Mouse (Mus musculus): ENCODE measurements around the gene Iffo1. TPM values are rescaled to one million over a fixed set of nuclear protein-coding genes. Genes with fewer than 3 reads are reported as not detected.

The Iffo1 gene
- total RNA-seq, 1 experiment from 2014 or later: 43.8 TPM

- DNase-seq: no peak
These were observed 2.6 kb upstream of the Iffo1 start for GRCm38 (mm10) chr6:125142436-125142835.

GRCm38 (mm10) chr6:125143128-125143527 is 1.9 kb upstream of the Iffo1 start:
- DNase-seq: no peak

GRCm38 (mm10) chr6:125143904-125144303 is 1.1 kb upstream of the Iffo1 start:
- DNase-seq: no peak

- DNase-seq: peak; percentile 35
These were observed 474 bp downstream of the Iffo1 start for GRCm38 (mm10) chr6:125145479-125145951.

DNA sequence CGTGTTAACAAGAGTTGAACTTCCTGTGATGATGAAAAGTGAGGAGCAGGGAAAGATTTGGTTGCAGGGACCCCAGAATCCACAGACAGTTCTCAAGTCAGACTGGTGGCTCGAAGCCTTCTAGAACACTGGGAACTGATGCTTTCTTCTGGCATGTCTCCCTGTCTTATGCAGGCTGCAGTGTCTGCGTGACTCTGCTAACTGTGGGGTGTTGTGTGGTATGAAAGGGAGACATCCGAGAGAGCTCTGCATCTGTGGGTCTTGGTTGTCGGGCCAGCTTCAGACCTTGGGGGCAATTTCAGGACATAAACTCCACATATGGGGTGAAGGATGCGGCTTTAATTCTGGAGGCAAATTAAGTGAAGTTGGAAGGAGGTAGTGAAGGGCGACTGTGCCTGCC is 1.1 kb downstream of the Iffo1 start:
- no peak for DNase-seq

GRCm38 (mm10) chr6:125146797-125147196 is 1.8 kb downstream of the Iffo1 start:
- DNase-seq: peak; percentile 42

DNA sequence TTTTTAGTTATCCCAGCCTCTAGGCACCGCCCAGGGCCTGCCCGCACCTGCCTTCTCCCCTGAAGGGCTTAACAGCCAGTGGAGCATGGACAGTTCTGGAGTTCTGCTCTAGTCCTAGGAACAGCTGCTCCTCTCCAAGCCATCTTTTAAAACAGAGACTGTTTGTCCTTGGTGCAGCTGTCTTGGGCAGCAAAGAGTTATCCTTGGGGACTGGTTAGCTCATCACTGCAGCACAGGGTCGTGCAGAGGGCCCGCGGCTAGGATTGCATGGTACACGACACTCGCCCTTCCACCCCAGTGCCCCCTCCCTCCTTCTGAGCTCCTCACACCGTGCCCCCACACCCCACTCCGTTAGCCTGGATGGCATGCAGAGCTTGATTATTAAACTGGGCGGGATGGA is 2.3 kb downstream of the Iffo1 start:
- DNase-seq: no peak

DNA sequence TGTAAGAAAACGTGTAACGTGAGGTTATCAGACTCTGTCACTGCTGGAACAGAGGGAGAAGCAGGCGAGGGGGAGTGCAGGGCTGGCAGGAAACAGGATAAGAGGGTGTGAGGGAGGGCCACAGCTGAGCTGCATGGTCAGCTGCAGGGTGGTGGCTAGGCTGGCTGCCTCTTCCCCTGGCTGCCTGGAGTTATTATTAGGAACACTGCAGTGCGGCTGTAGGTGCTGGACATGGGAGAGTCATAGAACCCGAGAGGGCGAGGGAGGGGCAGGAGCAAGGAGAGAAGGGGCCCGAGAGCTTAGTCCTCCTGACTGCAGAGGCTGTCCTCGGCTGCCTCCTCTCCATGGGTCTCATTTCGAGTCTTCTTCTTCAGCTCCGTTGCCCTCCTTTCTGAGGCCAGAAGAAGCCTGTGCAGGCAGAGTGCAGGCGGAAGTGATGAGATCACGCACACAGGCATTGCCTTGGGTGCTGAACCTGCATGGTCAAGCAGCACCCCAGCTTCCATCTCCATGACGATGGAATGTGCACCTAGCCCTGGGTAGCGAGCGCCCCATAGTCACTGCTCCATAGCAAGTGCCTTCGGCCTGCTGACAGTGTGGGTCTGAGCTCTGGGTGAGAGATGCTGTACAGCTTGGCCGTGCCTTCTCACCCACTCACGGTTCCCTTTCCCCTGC is 3.3 kb downstream of the Iffo1 start:
- peak; percentile 31 for DNase-seq

- no peak for DNase-seq
These were observed 4.0 kb downstream of the Iffo1 start for GRCm38 (mm10) chr6:125148926-125149568.

DNA sequence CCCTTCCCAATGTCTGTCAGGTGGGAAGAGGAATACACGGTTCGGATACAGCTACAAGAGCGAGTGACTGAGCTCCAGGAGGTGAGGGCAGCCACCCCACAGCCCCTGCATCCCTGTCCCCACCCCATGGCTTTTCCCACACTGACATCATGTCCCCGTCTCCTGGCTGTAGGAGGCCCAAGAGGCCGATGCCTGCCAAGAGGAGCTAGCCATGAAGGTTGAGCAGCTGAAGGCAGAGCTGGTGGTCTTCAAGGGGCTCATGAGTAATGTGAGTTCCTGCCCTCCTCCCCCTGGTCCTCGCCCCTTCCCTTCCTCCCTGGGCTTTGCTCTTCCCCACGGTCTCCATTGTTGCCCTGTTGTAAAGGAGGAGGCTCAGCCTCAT is 4.5 kb downstream of the Iffo1 start:
- no peak for DNase-seq

- DNase-seq: no peak
These were observed 7.4 kb downstream of the Iffo1 start for GRCm38 (mm10) chr6:125152212-125153017.

- no peak for DNase-seq
These were observed 8.0 kb downstream of the Iffo1 start for GRCm38 (mm10) chr6:125153018-125153389.

- no peak for DNase-seq
These were observed 8.6 kb downstream of the Iffo1 start for GRCm38 (mm10) chr6:125153682-125154081.

GRCm38 (mm10) chr6:125154550-125154949 is 9.5 kb downstream of the Iffo1 start:
- DNase-seq: no peak

GRCm38 (mm10) chr6:125155262-125155661 is 10.2 kb downstream of the Iffo1 start:
- no peak for DNase-seq

DNA sequence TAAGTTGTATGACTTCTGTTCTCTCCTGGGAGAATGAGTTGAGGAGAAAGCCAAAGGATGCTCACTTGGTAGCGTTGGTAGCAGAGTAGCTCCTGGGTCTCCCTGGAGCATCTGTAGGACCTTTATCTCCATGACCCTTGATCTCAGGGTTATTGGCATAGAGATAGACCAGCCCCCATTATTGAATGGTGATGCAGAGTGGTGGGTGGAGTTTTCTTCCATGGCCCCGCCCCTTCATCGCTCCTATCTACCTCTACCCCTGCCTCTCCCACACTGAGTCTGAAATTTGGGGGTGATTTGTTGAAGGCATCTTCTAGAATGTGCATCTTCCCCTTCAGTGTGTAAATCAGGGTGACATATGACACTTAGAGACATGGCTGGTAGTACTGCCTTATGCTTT is 11.4 kb downstream of the Iffo1 start:
- DNase-seq: no peak

- no peak for DNase-seq
These were observed 12.0 kb downstream of the Iffo1 start for GRCm38 (mm10) chr6:125156903-125157614.

DNA sequence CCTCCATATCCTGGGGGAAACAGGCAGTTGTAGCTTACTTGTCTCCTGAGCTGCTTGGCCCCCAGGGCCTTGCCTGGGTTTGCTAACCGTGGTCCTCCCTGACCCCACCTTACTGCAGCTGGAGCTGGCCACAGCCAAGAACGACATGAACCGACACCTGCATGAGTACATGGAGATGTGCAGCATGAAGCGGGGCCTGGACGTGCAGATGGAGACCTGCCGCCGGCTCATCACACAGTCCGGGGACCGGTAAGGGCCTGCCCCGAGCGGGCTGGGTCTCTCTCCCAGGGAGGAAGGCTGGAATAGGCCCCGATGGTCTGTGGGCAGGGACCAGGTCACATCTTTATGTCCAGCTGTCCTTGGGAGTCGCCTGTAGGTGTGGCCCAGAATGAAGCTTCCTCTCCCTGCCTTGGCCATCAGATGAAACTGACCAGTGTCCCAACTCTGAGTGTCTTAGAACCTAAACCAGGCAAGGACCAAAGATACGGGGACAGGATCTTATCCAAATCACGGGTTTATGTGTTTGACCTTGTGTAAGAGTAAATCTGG is 14.0 kb downstream of the Iffo1 start:
- no peak for DNase-seq

- DNase-seq: no peak
These were observed 14.9 kb downstream of the Iffo1 start for GRCm38 (mm10) chr6:125159773-125160557.

- DNase-seq: no peak
These were observed 15.5 kb downstream of the Iffo1 start for GRCm38 (mm10) chr6:125160558-125160853.

Measured in adrenal gland, postnatal 25 days (tissue).